Mouse (Mus musculus) frontal cortex, postnatal 14 days (tissue): ENCODE measurements at regions not wholly inside any gene's neighbourhood (a gene's known extent, or its start where the extent isn't known, plus 50 kb on each side); places are given as distances from the start of the nearest gene placed in this dataset.

ENCODE experiments used
- DNase-seq, 2 experiments: peaks; one replicate each; pipeline ENCODE4 v3.0.0; 2022; ENCODE audit warnings: low spot score in 2 of 2

GRCm38 (mm10) chr7:115290801-115291417 lies 547.4 kb downstream of the Insc start:
- DNase-seq = no peak

GRCm38 (mm10) chr7:115294655-115295230 lies 551.2 kb downstream of the Insc start:
- no peak for DNase-seq

DNA sequence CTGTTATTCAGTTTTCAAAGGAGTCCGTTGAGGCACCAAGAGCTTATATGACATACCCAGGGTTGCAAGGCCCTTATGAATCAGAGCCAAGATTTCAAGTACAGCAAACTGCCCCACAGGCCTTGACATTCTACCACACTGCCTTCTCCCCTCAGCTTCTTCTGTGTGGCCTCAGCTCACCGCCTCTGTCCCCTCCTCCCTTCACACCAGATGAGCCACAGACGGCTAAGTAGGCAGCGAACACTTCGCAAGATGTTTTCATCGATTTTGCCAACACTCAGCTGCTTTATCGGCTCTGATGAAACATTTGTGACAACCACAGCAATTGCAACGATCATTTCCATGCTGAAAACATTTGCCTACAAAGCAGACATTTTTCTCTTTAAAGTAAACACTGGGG lies 556.7 kb downstream of the Insc start:
- DNase-seq = no peak

GRCm38 (mm10) chr7:115308377-115308776 lies 564.9 kb downstream of the Insc start:
- DNase-seq = no peak

- no peak for DNase-seq
Observed at GRCm38 (mm10) chr7:115310400-115311225, 567.1 kb downstream of the Insc start.

DNA sequence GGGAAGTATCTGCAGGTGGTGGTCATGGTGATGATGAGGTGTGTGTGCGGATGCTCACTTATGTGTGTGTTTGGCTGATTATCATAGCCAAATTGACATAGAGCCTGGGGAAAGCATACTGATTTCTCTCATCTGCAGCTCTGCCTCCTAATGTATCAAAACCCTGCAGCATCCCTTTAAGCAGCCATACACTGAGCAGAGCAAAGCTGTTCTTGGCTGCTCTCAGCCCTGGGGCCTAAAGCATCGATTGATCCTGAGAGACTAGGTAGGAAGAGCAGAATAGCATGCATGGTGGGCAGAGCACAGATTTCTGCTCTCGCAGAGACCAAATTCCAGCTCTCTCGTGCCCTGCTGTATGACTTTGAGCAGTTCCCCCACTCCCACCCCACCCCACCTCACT lies 576.0 kb downstream of the Insc start:
- no peak for DNase-seq

- no peak for DNase-seq
Observed at GRCm38 (mm10) chr7:115322989-115323388, 579.5 kb downstream of the Insc start.

GRCm38 (mm10) chr7:115328300-115328699 lies 584.8 kb downstream of the Insc start:
- no peak for DNase-seq

DNA sequence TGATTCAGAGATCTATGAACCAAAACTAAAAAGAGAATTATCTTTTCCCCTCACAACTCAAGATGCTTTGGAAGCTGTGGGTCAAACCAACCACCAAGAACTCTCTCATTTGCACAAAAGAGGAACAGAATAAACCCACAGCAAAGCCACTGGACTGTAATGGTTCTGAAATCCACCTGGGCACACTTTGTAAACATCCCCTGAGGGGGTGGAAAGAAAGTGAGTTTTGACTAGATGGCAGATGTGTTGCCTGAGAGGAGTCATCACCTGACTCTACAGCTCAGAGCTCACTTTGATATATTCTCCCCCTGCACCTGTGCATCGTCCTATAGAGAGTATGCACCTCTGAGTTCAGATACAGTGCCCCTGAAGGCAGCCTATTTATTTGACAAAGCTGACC lies 588.2 kb downstream of the Insc start:
- DNase-seq = no peak

DNA sequence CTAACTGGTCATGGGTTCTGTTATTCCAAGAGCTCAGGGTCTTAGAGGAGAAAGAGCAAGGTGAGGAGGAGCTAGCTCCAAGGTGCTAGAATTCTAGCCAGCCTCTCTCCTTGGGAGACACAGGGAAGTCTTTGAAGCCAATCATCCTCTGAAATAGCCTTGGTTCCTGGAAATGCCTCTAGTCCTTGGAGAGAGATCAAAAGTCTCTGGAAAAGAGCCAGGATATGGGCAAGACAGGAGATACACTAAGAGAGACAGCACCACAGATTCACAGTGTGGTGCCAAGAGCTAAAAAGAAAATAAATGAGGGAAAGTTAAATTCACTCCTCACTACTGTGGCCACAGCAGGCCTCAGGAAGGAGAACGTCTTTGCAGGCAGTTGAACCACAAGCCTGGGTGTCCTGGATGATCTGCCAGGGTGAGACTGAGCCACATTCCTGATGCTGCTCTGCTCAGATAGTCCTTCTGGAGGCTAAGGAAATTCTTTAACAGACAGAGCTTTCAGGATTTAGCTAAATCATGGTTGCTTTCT lies 589.6 kb downstream of the Insc start:
- DNase-seq = no peak

GRCm38 (mm10) chr7:115335051-115335450 lies 591.6 kb downstream of the Insc start:
- no peak for DNase-seq

- no peak for DNase-seq
Observed at GRCm38 (mm10) chr7:115340155-115340554, 596.7 kb downstream of the Insc start.

- no peak for DNase-seq
Observed at GRCm38 (mm10) chr7:115341007-115341406, 597.5 kb downstream of the Insc start.

- no peak for DNase-seq
Observed at GRCm38 (mm10) chr7:115345749-115346148, 602.3 kb downstream of the Insc start.

DNA sequence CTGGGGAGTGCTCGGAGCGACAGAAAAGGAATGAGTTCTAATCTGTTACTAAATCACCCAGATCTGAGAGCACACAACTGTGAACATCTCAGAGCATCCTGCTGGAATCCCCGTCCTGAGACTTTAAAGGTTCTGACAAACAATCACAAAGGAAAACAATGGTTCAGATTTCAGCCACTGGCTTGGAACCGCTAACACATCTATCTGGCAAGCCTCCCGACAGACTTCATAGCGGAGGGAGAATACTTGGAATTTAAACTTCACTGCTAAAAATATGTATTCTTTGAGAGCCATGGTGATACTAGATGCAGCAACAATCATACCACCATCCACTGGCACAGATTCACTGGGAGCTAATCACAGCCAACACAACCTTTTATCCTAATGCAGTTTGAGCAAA lies 615.2 kb downstream of the Insc start:
- no peak for DNase-seq

DNA sequence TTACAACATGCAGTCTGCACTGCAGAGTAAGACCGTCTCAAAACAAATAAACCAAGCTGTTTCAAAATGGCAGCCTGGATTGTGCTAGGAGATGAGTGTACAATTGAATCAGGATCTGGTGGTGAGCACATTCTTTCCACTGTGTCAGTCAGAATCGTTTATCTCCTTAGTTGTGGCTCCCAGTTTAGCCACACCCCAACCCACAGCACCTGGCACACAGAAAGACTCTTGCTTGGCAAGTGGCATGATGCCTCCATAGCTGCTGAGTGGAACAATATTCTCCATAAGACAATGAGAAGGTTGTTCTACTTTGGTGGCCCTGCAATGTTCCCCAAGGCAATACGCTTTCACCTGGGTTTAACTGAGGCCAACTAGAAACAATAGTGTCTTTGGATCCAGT lies 616.6 kb downstream of the Insc start:
- no peak for DNase-seq

- DNase-seq = no peak
Observed at GRCm38 (mm10) chr7:115362117-115362516, 618.6 kb downstream of the Insc start.

DNA sequence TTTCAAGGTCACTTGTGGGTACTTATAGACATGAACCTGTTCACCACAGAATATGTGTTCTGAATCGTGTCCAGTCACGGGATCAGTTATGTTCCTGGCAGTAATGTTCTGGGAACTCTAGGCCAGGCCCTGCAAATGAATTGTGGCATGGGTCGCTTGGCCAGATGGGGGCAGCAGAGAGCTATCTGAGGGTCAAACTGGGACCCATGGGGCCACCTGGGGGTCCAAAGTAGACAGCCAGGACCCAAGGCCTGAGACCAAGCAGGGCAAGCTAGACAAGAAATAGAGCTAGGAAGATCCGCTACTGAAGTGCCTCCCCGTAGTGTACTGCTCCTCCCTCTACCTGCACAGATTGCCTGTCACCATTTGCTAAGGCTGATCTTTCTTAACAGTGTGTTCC lies 623.4 kb downstream of the Insc start:
- DNase-seq = peak; percentile 12 to 49

- DNase-seq = peak; percentile 14 to 15
Observed at GRCm38 (mm10) chr7:115371143-115371542, 627.6 kb downstream of the Insc start.

GRCm38 (mm10) chr7:115372921-115373320 lies 629.4 kb downstream of the Insc start:
- DNase-seq = no peak

- no peak for DNase-seq
Observed at GRCm38 (mm10) chr7:115373781-115374533, 630.5 kb downstream of the Insc start.

DNA sequence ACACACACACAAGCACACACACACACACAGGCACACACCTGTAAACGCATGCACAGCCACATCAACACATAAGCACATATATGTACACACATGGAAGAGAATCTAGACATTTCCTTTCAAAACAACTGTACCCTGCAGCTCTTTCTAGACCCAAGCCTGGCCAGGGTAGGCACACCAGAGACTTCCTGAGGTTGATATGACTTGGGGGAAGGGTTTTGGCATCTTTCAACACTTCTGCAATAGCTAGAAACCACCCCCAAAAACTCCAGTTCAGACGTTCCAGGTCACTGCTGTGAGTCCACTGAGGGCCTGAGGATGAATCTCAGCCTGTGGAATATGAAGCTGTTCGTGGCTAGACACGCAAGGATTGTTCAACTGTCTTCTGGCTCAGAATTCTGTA lies 632.6 kb downstream of the Insc start:
- no peak for DNase-seq
